Mouse (Mus musculus) kidney, adult 11 months (tissue): ENCODE measurements around the gene Cnksr1.
"Not testable (repeated sequence)": the region's sequence is repeated elsewhere in the genome, so short reads cannot be mapped to it uniquely, and the experiment has no call there.

ENCODE experiments used
- DNase-seq: peaks from one replicate; pipeline ENCODE4 v3.0.0; 2022

The Cnksr1 gene

GRCm38 (mm10) chr4:134238279-134238651 is at the start of gene Cnksr1:
Gene Cnksr1 (minus strand): TSS chr4:134238399.
- DNase-seq: peak; percentile 97

DNA sequence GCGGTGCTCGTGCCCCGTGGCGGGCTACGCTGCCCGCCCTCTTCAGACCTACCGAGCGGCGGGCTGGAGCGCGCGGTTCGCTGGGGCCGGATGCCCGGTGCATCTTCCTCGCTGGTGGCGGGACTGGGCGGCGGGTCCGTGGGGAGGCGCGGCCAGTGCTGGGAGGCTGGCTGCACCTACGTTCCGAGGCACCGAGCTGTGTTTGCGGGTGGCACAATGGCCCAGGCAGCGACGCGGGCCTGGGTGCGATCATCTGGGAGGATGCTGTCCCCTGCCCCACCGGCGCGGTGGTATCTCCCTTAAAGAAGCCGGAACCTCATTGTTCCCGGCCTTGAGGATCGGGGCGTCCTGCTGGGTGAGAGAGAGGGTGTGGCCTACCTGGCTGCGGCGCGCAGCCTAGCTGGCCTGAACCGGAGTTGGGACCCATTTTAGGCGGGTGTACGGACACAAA is 49.4 kb upstream of the Cnksr1 start, which contains the start of gene Pdik1l:
TSS of gene Pdik1l (minus strand) at position 321 of the 451 bp plus-strand sequence.
- DNase-seq: peak; percentile 78

DNA sequence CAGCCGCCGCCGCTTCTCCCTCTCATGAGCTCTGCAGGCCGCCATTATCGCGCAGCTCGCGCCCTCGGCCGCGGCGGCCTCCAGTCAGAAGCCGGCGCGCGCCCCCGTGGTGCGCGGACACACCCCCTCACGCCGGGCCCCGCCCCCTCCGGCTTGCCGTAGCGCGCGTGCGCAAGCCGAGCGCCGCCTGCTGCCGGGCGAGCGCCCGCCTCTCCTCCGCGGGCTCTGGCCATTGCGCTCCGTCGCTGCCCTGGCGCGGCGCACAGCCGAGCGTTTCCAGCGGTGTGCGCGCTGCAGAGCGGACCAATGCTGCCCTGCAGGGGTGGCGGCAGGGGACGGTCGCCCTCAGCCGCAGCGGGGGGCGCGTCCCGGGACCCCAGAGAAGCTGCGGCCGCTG is 49.0 kb upstream of the Cnksr1 start:
- peak; percentile 93 for DNase-seq

DNA sequence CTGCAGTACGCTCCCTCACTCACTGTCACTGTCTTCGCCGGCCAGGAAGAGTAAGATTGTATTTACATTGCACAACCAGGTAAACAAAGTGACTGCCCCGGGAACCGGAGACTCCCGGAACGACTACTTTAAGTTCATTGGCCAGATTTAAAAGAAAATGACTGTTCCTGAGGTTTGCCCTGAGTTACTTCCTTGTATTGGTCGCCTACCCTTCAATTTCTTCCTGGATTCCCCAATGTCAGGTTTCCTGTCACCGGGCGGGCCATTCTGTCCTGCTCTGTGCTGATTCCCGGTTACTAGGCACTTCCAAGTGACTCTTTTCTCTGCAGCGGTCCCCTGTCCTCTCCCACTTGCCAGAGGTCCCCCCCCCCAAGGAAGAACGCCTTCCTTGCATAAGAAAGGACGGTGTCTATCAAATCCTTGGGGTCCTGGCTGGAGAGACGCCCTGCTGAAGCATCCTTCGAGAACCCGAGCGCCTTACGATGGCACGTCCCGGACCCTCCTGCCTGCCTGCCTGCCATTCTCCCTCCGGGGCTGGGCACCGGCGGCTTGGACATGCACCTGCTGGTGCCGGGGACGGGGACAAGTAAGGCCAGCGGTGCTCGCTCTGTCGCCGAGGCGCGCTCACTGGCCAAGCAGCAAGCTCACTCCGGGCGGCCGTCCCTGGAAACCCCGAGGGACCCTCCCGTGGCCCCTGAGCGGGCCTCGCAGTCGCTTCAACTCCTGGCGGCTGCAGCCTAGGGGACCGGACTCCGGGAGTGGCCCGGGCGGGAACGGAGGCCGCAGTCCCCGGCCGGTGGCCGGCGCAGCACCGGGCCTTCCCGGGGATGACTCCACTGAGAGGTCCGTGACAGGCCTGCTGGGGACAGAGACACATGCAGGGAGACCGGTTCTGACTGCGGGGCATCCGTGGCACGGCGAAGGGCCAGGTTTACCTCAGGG is 48.3 kb upstream of the Cnksr1 start:
- DNase-seq: no peak

DNA sequence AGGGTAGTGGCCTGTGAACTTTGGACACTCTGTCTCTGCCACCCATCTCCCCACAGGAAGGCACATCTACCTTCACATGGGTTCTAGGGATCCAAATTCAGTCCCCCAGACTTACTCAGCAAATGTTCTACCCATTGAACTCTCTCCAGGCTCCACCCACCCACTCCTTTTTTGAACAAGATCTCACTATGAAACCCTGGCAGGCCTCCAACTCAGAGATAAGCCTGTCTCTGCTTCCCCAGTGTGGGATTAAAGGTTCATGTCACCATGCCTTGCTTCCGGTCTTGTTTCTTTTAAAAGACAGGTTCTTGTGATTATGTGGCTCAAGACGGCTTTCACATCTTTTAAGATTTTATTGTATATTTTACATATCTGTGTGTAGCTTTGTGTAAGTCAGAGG is 46.7 kb upstream of the Cnksr1 start:
- DNase-seq: no peak

- DNase-seq: no peak
Measured at GRCm38 (mm10) chr4:134273417-134274345, 35.5 kb upstream of the Cnksr1 start.

- no peak for DNase-seq
Measured at GRCm38 (mm10) chr4:134272731-134273416, 34.7 kb upstream of the Cnksr1 start.

- no peak for DNase-seq
Measured at GRCm38 (mm10) chr4:134271979-134272378, 33.8 kb upstream of the Cnksr1 start.

- DNase-seq: not testable (repeated sequence)
Measured at GRCm38 (mm10) chr4:134269622-134270021, 31.4 kb upstream of the Cnksr1 start.

DNA sequence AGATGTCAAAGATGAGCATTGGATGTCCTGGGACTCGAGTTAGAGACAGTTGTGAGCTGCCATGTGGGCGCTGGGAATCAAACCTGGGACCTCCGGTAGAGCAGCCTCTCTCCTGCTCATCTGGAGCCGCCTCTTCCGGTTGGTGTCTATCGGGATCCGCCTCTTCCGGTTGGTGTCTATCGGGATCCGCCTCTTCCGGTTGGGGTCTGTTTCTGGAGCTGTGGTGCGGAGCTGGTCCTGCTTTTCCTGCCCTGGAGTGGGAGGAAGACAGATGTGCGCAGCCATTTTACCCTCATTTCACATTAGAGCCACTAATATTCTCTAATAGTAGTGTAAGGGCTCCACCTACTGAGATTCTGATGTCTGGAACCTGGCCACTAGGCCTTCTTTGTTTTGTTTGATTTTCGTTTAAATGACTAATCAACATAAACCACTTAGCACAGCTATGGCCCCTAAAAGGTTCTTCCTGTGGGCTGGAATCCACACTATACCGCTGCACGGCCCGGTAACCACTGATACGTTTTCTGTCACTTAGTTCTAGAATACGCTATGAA is 30.0 kb upstream of the Cnksr1 start:
- no peak for DNase-seq

DNA sequence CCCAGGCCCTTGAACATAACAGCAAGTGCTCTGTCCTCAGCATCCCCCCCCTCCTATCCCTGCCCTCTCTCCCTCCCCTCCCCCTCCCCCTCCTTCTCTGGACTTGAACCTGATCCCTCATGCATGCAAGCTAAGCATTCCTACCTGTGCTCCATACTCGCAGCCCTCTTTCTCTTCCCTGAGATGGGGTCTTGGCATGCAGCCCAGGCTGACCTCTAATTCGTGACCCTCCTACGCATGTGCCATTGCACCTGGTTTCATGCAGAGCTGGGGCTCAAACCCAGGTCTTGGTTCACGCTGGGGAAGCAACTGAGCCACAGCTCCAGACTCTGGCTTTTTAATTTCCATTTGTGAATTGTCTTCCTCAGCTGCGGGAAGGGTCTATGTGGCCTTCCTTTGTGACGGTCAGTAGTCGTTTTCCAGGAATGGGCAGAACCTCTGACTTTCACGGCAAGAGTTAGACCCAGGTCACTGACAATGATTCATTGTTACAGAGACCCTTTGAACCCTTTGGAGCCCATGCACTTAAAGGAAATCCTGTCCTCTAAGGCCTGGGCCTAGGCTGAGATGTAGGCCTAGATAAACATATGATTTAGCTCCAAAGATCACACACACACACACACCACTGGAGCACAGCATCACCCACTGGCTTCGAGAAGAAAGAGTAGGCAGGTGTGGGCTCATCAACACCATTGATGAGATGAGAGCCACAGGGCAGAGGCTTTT is 27.8 kb upstream of the Cnksr1 start:
- DNase-seq: no peak

DNA sequence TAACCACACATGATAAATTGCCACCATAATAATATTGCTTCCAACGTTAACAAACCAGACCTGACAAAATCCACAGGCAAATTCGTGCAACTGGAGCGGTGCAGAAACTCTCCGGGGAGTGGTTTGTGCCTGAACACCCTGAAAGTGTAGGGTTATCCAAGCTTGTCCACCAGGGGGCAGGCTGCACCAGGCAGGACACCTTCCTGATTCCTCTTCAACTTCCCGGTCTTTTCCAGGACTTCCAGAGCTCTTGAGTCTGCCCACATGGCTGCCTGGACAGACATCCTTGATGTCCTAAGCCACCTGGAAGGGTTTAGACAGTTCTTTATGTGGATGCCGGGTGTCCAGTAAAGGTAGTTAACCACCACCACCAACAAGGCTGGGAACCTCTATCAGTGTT is 25.0 kb upstream of the Cnksr1 start:
- peak; percentile 61 for DNase-seq

DNA sequence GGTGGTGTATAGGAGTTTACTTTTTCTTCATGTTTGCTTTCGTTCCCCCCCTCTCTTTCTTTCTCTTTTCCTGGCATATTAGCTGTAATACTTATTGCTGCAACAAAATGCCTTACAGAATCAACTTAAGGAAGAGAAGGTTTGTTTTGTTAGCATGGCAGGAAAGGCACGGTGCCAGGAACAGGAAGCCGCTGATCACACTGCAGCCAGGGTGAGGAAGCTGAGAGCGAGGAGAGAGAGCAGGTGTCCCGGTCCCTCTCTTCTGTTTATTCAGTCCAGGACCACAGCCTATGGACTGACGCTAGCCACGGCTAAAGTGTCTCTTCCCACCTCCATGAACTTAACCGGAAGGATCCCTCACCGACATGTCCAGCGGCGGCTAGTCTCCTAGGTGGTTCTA is 20.2 kb upstream of the Cnksr1 start:
- no peak for DNase-seq

- DNase-seq: no peak
Measured at GRCm38 (mm10) chr4:134257198-134258009, 19.2 kb upstream of the Cnksr1 start.

DNA sequence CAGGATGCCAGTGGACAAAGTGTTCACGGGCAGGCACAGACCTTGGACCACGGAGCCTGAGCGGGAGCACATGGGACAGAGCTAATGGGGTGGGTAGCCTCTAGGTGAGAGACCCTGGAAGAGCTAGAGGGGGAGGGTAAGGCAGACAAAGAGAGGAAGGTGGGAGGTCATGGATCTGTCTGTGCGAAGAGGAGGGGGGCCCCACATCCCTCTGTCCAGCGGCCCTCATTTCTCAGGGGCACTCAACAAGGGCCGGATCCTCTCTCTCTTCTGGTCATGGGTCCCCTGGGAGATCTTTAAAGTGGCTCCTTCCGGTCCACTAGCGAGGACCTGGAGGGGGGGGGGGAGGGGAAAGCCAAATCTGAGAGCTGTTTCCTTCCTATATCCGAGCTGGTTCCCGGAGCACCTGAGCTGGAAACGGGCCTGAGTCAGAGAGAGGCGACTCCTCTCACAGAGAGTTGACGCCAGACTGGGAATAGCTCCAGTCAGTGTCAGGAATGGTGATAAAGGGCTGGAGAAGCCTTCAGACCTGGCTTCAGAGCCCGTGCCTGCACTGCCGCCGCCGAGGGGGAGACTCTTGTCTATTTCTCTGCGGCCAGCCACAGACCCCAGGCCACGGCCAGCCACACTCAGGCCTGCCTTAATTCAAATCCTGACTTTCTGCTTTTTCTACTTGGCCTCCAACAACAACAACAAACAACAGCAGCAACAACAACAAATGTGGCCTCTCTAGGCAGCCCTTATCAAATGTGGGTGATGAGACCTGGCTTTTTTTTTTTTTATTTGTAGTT is 18.4 kb upstream of the Cnksr1 start:
- no peak for DNase-seq

DNA sequence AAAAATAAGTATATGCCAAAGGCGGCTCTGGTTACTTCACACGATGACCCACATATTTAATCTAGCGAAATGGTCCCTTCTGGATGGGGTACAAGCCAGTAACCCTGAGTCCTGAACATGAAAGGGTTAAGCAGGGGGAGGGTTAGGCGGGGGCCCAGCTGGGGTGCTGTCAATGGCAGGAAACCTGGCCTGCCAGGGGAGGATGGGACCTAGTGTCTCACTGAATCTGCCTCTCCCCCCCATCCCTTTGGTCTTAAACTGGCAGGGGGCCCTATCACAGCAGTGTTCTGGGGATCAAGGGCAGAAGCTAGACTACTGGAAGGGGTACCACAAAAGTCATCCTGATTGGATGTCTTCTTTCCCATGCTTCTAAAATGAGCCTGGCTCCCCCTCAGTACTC is 17.7 kb upstream of the Cnksr1 start:
- DNase-seq: no peak

DNA sequence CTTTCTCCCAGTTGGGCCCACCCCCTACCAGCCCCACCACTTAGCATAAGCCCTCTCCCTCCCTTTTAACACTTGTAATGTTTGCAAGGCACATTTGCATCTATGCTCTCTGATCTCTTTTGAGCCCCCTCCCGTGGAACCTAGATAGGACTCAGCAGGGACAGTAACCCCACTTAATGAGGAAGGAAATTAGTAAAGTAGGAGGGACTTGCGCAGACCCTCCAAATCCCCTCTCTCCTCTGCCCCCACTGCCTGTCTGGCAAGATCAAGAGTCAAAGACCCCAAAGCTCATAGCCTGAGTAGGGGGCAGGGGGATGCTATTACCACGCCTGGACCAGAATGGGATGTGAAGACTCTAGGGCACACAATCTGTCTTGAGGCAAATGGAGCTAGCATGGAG is 16.6 kb upstream of the Cnksr1 start:
- DNase-seq: no peak

GRCm38 (mm10) chr4:134253722-134254324 is 15.6 kb upstream of the Cnksr1 start, which contains the start of gene Grrp1:
Gene Grrp1 (minus strand): TSS chr4:134254106.
- no peak for DNase-seq

DNA sequence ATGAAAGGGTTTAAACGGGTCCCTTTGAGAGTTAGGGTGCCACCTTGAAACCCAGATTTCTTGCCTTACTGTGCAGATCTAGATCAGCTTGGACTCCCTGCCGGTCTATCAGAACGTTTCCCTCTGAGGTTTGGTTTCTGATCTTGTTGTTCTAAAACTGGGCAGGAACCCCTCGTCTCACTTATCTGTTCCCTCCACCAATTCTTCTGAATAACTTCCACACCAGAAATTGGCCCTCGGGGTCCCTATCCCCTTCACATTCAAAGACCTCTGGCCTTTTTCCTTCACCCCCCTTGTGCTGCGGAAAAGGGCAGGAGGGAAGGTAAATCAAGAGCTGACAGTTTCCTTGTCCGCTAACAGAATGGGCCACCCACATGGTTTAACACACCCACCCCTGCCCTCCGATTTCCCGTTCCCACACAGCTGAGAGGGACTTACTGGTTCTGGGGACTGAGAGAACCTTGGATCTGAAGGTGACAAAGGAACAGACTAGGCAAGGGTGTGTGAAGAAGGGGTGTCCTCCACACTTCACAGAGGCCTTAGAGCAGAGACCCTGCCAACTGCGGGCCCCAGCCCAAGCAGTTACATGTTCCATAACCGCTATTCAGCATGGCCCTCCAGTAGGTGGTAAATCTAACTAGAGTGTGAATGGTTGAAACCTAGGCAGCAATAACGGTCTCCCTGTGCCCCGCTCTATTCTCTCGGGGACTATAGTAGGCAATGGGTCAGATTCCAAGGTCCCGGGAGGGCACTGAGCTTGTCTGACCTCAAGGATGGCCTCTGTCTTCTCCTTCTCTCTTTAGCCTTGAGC is 14.9 kb upstream of the Cnksr1 start:
- no peak for DNase-seq
